Mouse (Mus musculus) testis, postnatal 10 days (tissue): ENCODE results near the gene Mkrn3.

Experiments used
- DNase-seq: peaks from one replicate; pipeline ENCODE4 v3.0.0; 2021; ENCODE audit warnings: low spot score

Gene Mkrn3

DNA sequence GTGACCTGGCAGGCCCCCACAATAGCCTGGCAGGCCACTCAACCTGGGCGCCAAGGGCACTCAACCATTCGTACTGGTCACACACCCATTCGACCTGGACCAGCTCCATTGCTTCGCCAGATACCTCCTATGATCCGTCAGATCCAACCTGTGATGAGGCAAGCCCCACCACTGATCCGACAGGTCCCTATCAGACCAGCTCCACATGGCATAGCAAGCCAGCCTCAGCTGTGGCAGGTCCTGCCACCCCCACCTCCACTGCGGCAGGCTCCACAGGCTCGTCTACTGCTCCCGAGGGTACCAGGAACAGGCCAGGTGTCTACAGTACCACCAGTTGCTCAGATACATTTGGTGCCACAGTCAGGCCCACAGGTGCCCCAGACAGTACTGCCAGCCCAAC, 41.4 kb downstream of the Mkrn3 start:
- DNase-seq, result no peak

DNA sequence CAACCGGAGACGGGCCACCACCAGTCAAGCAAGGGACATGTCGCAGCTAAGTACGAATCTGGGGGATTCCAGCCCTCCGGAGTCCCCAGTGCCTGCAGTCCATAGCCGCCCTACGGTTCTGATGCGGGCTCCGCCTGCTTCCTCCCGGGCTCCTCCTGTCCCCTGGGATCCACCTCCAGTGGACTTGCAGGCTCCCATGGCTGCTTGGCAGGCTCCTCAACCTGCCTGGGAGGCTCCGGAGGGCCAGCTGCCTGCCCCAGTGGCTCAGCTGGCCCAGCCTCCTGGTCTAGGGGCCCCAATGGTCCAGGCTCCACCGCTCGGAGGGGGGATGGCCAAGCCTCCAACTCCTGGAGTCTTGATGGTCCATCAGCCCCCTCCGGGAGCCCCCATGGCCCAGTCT, 42.6 kb downstream of the Mkrn3 start:
- DNase-seq, result peak; percentile 41

GRCm38 (mm10) chr7:62376510-62377304, 43.2 kb downstream of the Mkrn3 start, which contains the start of gene Magel2:
Gene Magel2 (plus strand): TSS chr7:62377010.
- DNase-seq, result peak; percentile 43

DNA sequence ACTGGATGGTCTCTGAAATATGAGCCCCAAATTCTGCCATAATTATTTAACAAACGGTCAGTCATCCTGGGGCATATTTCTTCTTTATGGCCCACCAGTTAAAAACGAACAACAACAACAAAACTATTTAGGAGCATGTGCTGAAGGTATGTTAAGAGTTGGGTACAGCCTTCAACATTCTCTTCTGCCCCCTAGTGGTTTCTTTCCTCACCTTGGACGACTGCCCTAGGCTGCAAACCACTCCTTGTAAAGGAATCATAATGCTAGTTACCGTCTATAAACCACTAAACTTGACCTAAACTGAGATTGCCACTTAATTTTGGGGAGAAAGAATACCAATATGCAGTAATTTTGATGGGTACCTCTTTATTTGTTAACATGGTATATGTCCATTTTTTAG, 44.3 kb downstream of the Mkrn3 start:
- DNase-seq, result no peak
